Mouse (Mus musculus) embryonic facial prominence, embryonic 11.5 days (tissue): ENCODE results near the gene Sirt2. TPM values are rescaled to one million over a fixed set of nuclear protein-coding genes. Genes with fewer than 3 reads are reported as not detected.

Source experiments
- ATAC-seq: fragments of 200-750 bp; cut with Nextera tagmentation; replicated peaks from 2 replicates; pipeline ENCODE4 v1.8.0; 2017; ENCODE audit warnings: low read depth; ENCODE audit not compliant: insufficient number of reproducible peaks, low FRiP score, low TSS enrichment
- DNase-seq: peaks from one replicate; pipeline ENCODE4 v3.0.0-alpha.2; 2015; ENCODE audit warnings: low spot score
- H3K27ac ChIP-seq: fragments of 300-500 bp; sonication (generic); replicated peaks from 2 replicates; pipeline ENCODE4 v1.5.1; 2014; ENCODE audit warnings: mild to moderate bottlenecking, low read depth, low read length, control low read depth
- H3K27me3 ChIP-seq: fragments of 300-500 bp; sonication (generic); 2 replicates; pipeline ENCODE4 v1.6.1; 2014; ENCODE audit warnings: mild to moderate bottlenecking, low read length, moderate library complexity, mixed read lengths; ENCODE audit not compliant: control insufficient read depth, insufficient read depth
- H3K36me3 ChIP-seq: fragments of 300-500 bp; sonication (generic); replicated peaks from 2 replicates; pipeline ENCODE4 v1.6.1; 2014; ENCODE audit warnings: low read depth, mild to moderate bottlenecking, low read length, moderate library complexity, mixed read lengths; ENCODE audit not compliant: control insufficient read depth, insufficient read depth
- H3K4me1 ChIP-seq: fragments of 300-500 bp; sonication (generic); 2 replicates; pipeline ENCODE4 v1.6.1; 2014; ENCODE audit warnings: low read length, mixed read lengths; ENCODE audit not compliant: control insufficient read depth, insufficient read depth
- H3K4me2 ChIP-seq: fragments of 300-500 bp; sonication (generic); 2 replicates; pipeline ENCODE4 v1.6.1; 2014; ENCODE audit warnings: low read depth, mild to moderate bottlenecking, control low read depth, low read length, moderate library complexity
- H3K4me3 ChIP-seq: fragments of 300-500 bp; sonication (generic); 2 replicates; pipeline ENCODE4 v1.5.1; 2014; ENCODE audit warnings: low read depth, low read length, control low read depth
- H3K9ac ChIP-seq: fragments of 300-500 bp; sonication (generic); replicated peaks from 2 replicates; pipeline ENCODE4 v1.6.1; 2014; ENCODE audit warnings: mild to moderate bottlenecking, control low read depth, low read length
- H3K9me3 ChIP-seq: fragments of 300-500 bp; sonication (generic); replicated peaks from 2 replicates; pipeline ENCODE4 v1.6.1; 2016; ENCODE audit warnings: mild to moderate bottlenecking, low read length, inconsistent platforms, mixed read lengths; ENCODE audit not compliant: control insufficient read depth
- WGBS: fragments of 180-500 bp; shearing (Covaris S2); extraction: QIAGEN DNeasy Blood & Tissue Kit; methylation state at CpG from one replicate; pipeline ENCODE4 v1.1.7; 2014; 5-methylcytosine and 5-hydroxymethylcytosine counted together
- polyA plus RNA-seq: library from polyadenylated mRNA; unstranded; fragments of >200 nt; fragmentation: Nextera tagmentation; extraction: Ambion mirVana; gene quantifications from 2 replicates; pipeline ENCODE4 v1.2.1, GENCODE M21; 2014

The Sirt2 gene
- polyA plus RNA-seq, 1 experiment from 2014 or later, result 65.6 TPM

GRCm38 (mm10) chr7:28836936-28837335 lies 70.4 kb downstream of the Sirt2 start:
- Histone ChIP-seq H3K4me2 (no peak overlapping the region), H3K4me1 (no peaks in the 10 kb centered on the region), H3K27ac (no peak overlapping the region), H3K9ac (no peak overlapping the region), H3K9me3 (no peaks in the 10 kb centered on the region), H3K4me3 (no peak overlapping the region), H3K36me3 (no peaks in the 10 kb centered on the region), H3K27me3 (no peaks in the 10 kb centered on the region)
- ATAC-seq (no peak), DNase-seq (no peak)
- 83% methylated on average over 5 of the region's 5 CpGs for WGBS

Other genes starting within 250 kb of the Sirt2 start
- not detected in 2 replicates for gene Ifnl3, start 243.9 kb upstream of the Sirt2 start, polyA plus RNA-seq
- not detected in 2 replicates for gene Sycn, start 225.8 kb upstream of the Sirt2 start, polyA plus RNA-seq
- not detected in 2 replicates for gene Nccrp1, start 219.5 kb upstream of the Sirt2 start, polyA plus RNA-seq
- 29.4 and 30.9 TPM in 2 replicates for gene Samd4b, start 168.6 kb upstream of the Sirt2 start, polyA plus RNA-seq
- gene Pak4, start 168.6 kb upstream of the Sirt2 start, polyA plus RNA-seq, result 25.6 and 28.6 TPM in 2 replicates
- not detected in 2 replicates for gene Acp7, start 135.4 kb upstream of the Sirt2 start, polyA plus RNA-seq
- gene Fbxo27, start 73.9 kb upstream of the Sirt2 start, polyA plus RNA-seq, result 6.1 and 7.2 TPM in 2 replicates
- 11.6 and 13.0 TPM in 2 replicates for gene Fbxo17, start 49.9 kb upstream of the Sirt2 start, polyA plus RNA-seq
- 145 and 151 TPM in 2 replicates for gene Mrps12, start 24.9 kb upstream of the Sirt2 start, polyA plus RNA-seq
- 28.2 and 29.9 TPM in 2 replicates for gene Sars2, start 24.7 kb upstream of the Sirt2 start, polyA plus RNA-seq
- 1.5 and 2.0 TPM in 2 replicates for gene Ccer2, start 10.6 kb upstream of the Sirt2 start, polyA plus RNA-seq
- 33.4 and 41.0 TPM in 2 replicates for gene Nfkbib, start 777 bp downstream of the Sirt2 start, polyA plus RNA-seq
- gene Rinl, start 22.2 kb downstream of the Sirt2 start, polyA plus RNA-seq, result 2.3 and 3.2 TPM in 2 replicates
- gene Hnrnpl, start 41.8 kb downstream of the Sirt2 start, polyA plus RNA-seq, result 328 and 350 TPM in 2 replicates
- 103 and 106 TPM in 2 replicates for gene Ech1, start 58.5 kb downstream of the Sirt2 start, polyA plus RNA-seq
- gene Lgals4, start 67.1 kb downstream of the Sirt2 start, polyA plus RNA-seq, result 1.5 and 1.9 TPM in 2 replicates
- 0.98 and 1.3 TPM in 2 replicates for gene Lgals7, start 97.1 kb downstream of the Sirt2 start, polyA plus RNA-seq
- 0.21 and 0.29 TPM in 2 replicates for gene Capn12, start 114.7 kb downstream of the Sirt2 start, polyA plus RNA-seq
- 190 and 201 TPM in 2 replicates for gene Actn4, start 195.6 kb downstream of the Sirt2 start, polyA plus RNA-seq
- gene Eif3k, start 215.1 kb downstream of the Sirt2 start, polyA plus RNA-seq, result 439 and 446 TPM in 2 replicates
- 6.4 and 8.1 TPM in 2 replicates for gene Map4k1, start 215.3 kb downstream of the Sirt2 start, polyA plus RNA-seq